Mouse (Mus musculus): ENCODE measurements at regions not wholly inside any gene's neighbourhood (a gene's known extent, or its start where the extent isn't known, plus 50 kb on each side); places are given as distances from the start of the nearest gene placed in this dataset.
"Not testable (repeated sequence)": the region's sequence is repeated elsewhere in the genome, so short reads cannot be mapped to it uniquely, and the experiment has no call there.

- H3K4me3 ChIP-seq (replicated peaks; ENCODE audit: low read length): no peak overlapping the region
- H3K36me3 ChIP-seq (ENCODE audit: insufficient read depth, low read length): no peaks in the 10 kb centered on the region
- no peaks in the 10 kb centered on the region for H3K9me3 ChIP-seq (ENCODE audit: low read length)
- no peak for TF ChIP-seq POU5F1 (IDR thresholded peaks at IDR 0.05; ENCODE audit: borderline replicate concordance, low read length)
- no peak for TF ChIP-seq NANOG (IDR thresholded peaks at IDR 0.05; ENCODE audit: borderline replicate concordance, low read length)
- no peak for TF ChIP-seq CTCF (conservative IDR thresholded peaks at IDR 0.05; ENCODE audit: low read length)
- no peaks in the 10 kb centered on the region for H3K27me3 ChIP-seq (ENCODE audit: insufficient read depth, low read length)
- H3K4me1 ChIP-seq (replicated peaks; ENCODE audit: low read depth, low read length): no peaks in the 10 kb centered on the region
Observed at GRCm38 (mm10) chr3:133679891-133680290, 135.0 kb upstream of the Tet2 start.

- H3K4me3 ChIP-seq (replicated peaks; ENCODE audit: low read length): no peak overlapping the region
Observed at GRCm38 (mm10) chr3:133680343-133680742, 135.4 kb upstream of the Tet2 start.

DNA sequence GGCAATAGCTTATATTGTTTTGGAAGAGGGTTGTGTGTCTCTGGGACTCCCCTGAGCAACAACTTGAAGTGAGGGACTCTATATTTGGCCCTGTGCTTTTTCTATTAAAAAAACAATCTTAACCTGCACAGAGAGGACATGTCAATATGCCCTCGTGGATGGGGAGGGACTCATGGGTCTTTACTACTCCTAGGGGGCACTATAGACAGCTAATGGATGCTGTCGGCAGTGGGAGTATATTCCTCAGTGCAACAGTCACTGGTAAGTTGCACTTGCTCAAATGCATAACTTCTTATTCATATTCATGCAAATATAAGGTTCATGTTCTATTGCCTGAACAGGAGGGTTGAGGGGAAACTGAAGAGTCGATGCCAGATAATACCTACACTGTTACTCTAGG lies 135.9 kb upstream of the Tet2 start:
- H3K36me3 ChIP-seq (ENCODE audit: insufficient read depth, low read length): no peaks in the 10 kb centered on the region
- no peak for TF ChIP-seq CTCF (conservative IDR thresholded peaks at IDR 0.05; ENCODE audit: low read length)
- TF ChIP-seq POU5F1 (IDR thresholded peaks at IDR 0.05; ENCODE audit: borderline replicate concordance, low read length): no peak
- TF ChIP-seq NANOG (IDR thresholded peaks at IDR 0.05; ENCODE audit: borderline replicate concordance, low read length): no peak
- H3K4me3 ChIP-seq (replicated peaks; ENCODE audit: low read length): no peak overlapping the region
- no peaks in the 10 kb centered on the region for H3K4me1 ChIP-seq (replicated peaks; ENCODE audit: low read depth, low read length)
- no peaks in the 10 kb centered on the region for H3K9me3 ChIP-seq (ENCODE audit: low read length)
- no peaks in the 10 kb centered on the region for H3K27me3 ChIP-seq (ENCODE audit: insufficient read depth, low read length)

More at GRCm38 (mm10) chr3:133680343-133680742, 135.4 kb upstream of the Tet2 start:
- Histone ChIP-seq H3K9me3 (ENCODE audit: low read length) (no peaks in the 10 kb centered on the region), H3K4me1 (replicated peaks; ENCODE audit: low read depth, low read length) (no peaks in the 10 kb centered on the region), H3K36me3 (ENCODE audit: insufficient read depth, low read length) (no peaks in the 10 kb centered on the region), H3K27me3 (ENCODE audit: insufficient read depth, low read length) (no peaks in the 10 kb centered on the region)
- TF ChIP-seq NANOG (IDR thresholded peaks at IDR 0.05; ENCODE audit: borderline replicate concordance, low read length): no peak
- TF ChIP-seq CTCF (conservative IDR thresholded peaks at IDR 0.05; ENCODE audit: low read length): no peak
- TF ChIP-seq POU5F1 (IDR thresholded peaks at IDR 0.05; ENCODE audit: borderline replicate concordance, low read length): no peak

GRCm38 (mm10) chr3:133684196-133684743 lies 139.3 kb upstream of the Tet2 start:
- Histone ChIP-seq H3K4me1 (replicated peaks; ENCODE audit: low read depth, low read length) (no peaks in the 10 kb centered on the region), H3K4me3 (replicated peaks; ENCODE audit: low read length) (no peak overlapping the region), H3K36me3 (ENCODE audit: insufficient read depth, low read length) (no peaks in the 10 kb centered on the region), H3K27me3 (ENCODE audit: insufficient read depth, low read length) (no peaks in the 10 kb centered on the region), H3K9me3 (ENCODE audit: low read length) (no peaks in the 10 kb centered on the region)
- TF ChIP-seq CTCF (conservative IDR thresholded peaks at IDR 0.05; ENCODE audit: low read length): no peak
- TF ChIP-seq POU5F1 (IDR thresholded peaks at IDR 0.05; ENCODE audit: borderline replicate concordance, low read length): no peak
- TF ChIP-seq NANOG (IDR thresholded peaks at IDR 0.05; ENCODE audit: borderline replicate concordance, low read length): no peak

- no peaks in the 10 kb centered on the region for H3K9me3 ChIP-seq (ENCODE audit: low read length)
- H3K36me3 ChIP-seq (ENCODE audit: insufficient read depth, low read length): no peaks in the 10 kb centered on the region
- no peaks in the 10 kb centered on the region for H3K4me1 ChIP-seq (replicated peaks; ENCODE audit: low read depth, low read length)
- H3K4me3 ChIP-seq (replicated peaks; ENCODE audit: low read length): no peak overlapping the region
- H3K27me3 ChIP-seq (ENCODE audit: insufficient read depth, low read length): no peaks in the 10 kb centered on the region
- TF ChIP-seq NANOG (IDR thresholded peaks at IDR 0.05; ENCODE audit: borderline replicate concordance, low read length) (no peak), POU5F1 (IDR thresholded peaks at IDR 0.05; ENCODE audit: borderline replicate concordance, low read length) (no peak), CTCF (conservative IDR thresholded peaks at IDR 0.05; ENCODE audit: low read length) (no peak)
Observed at GRCm38 (mm10) chr3:133684747-133685146, 139.8 kb upstream of the Tet2 start.

- TF ChIP-seq CTCF (conservative IDR thresholded peaks at IDR 0.05; ENCODE audit: low read length) (no peak), POU5F1 (IDR thresholded peaks at IDR 0.05; ENCODE audit: borderline replicate concordance, low read length) (no peak), NANOG (IDR thresholded peaks at IDR 0.05; ENCODE audit: borderline replicate concordance, low read length) (no peak)
Observed at GRCm38 (mm10) chr3:133685393-133685792, 140.5 kb upstream of the Tet2 start.

DNA sequence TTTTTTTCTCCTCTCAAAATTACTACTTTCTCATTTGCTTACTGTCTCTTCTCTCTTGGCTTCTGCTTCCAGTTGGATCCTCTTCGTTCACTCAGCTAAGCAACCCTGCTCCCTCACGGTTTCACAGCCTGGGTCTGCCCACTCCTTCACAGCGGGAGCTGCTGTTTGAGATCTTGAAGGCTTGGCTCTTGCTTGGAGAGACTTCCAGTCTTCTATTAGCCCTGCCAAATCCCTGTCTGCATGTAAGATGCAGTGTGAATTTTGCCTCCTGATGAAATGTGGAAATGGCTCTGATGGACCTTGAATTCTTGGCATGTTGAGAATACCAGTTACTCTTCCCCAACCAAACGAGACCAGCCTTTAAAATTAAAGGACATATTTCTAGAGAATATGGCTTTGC lies 149.1 kb upstream of the Tet2 start:
- H3K27me3 ChIP-seq (ENCODE audit: insufficient read depth, low read length): no peaks in the 10 kb centered on the region
- H3K9me3 ChIP-seq (ENCODE audit: low read length): no peaks in the 10 kb centered on the region
- no peaks in the 10 kb centered on the region for H3K4me1 ChIP-seq (replicated peaks; ENCODE audit: low read depth, low read length)
- no peak for TF ChIP-seq CTCF (conservative IDR thresholded peaks at IDR 0.05; ENCODE audit: low read length)
- no peak for TF ChIP-seq NANOG (IDR thresholded peaks at IDR 0.05; ENCODE audit: borderline replicate concordance, low read length)
- TF ChIP-seq POU5F1 (IDR thresholded peaks at IDR 0.05; ENCODE audit: borderline replicate concordance, low read length): no peak
- no peak overlapping the region for H3K4me3 ChIP-seq (replicated peaks; ENCODE audit: low read length)
- no peaks in the 10 kb centered on the region for H3K36me3 ChIP-seq (ENCODE audit: insufficient read depth, low read length)

More at GRCm38 (mm10) chr3:133685393-133685792, 140.5 kb upstream of the Tet2 start:
- Histone ChIP-seq H3K36me3 (ENCODE audit: insufficient read depth, low read length) (no peaks in the 10 kb centered on the region), H3K9me3 (ENCODE audit: low read length) (no peaks in the 10 kb centered on the region), H3K4me3 (replicated peaks; ENCODE audit: low read length) (no peak overlapping the region), H3K27me3 (ENCODE audit: insufficient read depth, low read length) (no peaks in the 10 kb centered on the region), H3K4me1 (replicated peaks; ENCODE audit: low read depth, low read length) (no peaks in the 10 kb centered on the region)

- TF ChIP-seq CTCF (conservative IDR thresholded peaks at IDR 0.05; ENCODE audit: low read length) (no peak), NANOG (IDR thresholded peaks at IDR 0.05; ENCODE audit: borderline replicate concordance, low read length) (no peak), POU5F1 (IDR thresholded peaks at IDR 0.05; ENCODE audit: borderline replicate concordance, low read length) (no peak)
- Histone ChIP-seq H3K4me1 (replicated peaks; ENCODE audit: low read depth, low read length) (no peaks in the 10 kb centered on the region), H3K9me3 (ENCODE audit: low read length) (no peaks in the 10 kb centered on the region), H3K4me3 (replicated peaks; ENCODE audit: low read length) (no peak overlapping the region), H3K36me3 (ENCODE audit: insufficient read depth, low read length) (no peaks in the 10 kb centered on the region), H3K27me3 (ENCODE audit: insufficient read depth, low read length) (no peaks in the 10 kb centered on the region)
Observed at GRCm38 (mm10) chr3:133696122-133696521, 151.2 kb upstream of the Tet2 start.

DNA sequence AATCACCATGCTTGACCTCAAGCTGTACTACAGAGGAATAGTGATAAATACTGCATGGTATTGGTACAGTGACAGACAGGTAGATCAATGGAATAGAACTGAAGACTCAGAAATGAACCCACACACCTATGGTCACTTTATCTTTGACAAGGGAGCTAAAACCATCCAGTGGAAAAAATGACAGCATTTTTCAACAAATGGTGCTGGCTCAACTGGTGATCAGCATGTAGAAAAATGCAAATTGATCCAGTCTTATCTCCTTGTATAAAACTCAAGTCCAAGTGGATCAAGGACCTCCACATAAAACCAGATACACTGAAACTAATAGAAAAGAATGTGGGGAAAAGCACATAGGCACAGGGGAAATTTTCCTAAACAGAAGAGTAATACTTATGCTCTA lies 159.9 kb upstream of the Tet2 start:
- not testable (repeated sequence) for H3K27me3 ChIP-seq (ENCODE audit: insufficient read depth, low read length); H3K9me3 ChIP-seq (ENCODE audit: low read length); H3K4me1 ChIP-seq (replicated peaks; ENCODE audit: low read depth, low read length); H3K4me3 ChIP-seq (replicated peaks; ENCODE audit: low read length); H3K36me3 ChIP-seq (ENCODE audit: insufficient read depth, low read length)

Measured in E14TG2a.4 (cell line).